Mouse (Mus musculus): ENCODE results near the gene Tpgs1.

DNA sequence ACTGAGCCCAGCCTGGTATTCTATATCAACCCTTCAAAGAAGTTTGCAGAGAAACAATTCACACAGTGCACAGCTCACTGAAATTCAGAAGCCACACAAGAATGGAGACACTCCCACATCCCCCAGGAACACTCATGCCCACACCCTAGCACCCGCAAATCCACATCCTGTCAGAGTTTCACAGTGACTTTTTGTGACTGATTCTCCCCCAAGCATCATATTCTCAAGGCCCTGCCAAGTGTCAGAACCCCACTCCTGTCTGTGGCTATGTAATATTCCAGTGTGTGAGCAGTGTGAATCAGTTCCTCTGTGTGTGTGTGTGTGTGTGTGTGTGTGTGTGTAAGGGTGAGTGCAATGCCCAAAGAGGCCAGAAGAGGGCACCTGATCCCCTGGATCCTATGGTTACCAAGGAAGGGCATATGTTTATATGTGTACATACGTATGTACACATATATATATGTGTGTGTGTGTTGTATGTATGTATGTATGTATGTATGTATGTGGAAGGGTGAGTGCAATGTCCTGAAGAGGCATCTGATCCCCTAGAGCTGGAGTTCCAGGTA is 22.9 kb downstream of the Tpgs1 start:
- TF ChIP-seq POLR2A (IDR thresholded peaks at IDR 0.05; ENCODE audit: low read depth, low read length) (no peak), CTCF (conservative IDR thresholded peaks at IDR 0.05; ENCODE audit: insufficient read depth, insufficient read length, low read depth, low read length) (no peak)

All from kidney, adult 2 months (tissue).